Mouse (Mus musculus) right cerebral cortex, postnatal 36 days (tissue): Measurements from ENCODE around the gene Acot9.
A peak's percentile ranks its signal among the peaks of the same experiment; 100 is the strongest.

Source experiments
- DNase-seq, 2 experiments: peaks; one replicate each; pipeline ENCODE4 v3.0.0; 2022; ENCODE audit warnings: low spot score in 2 of 2, mixed read lengths in 1 of 2

Acot9 gene

DNA sequence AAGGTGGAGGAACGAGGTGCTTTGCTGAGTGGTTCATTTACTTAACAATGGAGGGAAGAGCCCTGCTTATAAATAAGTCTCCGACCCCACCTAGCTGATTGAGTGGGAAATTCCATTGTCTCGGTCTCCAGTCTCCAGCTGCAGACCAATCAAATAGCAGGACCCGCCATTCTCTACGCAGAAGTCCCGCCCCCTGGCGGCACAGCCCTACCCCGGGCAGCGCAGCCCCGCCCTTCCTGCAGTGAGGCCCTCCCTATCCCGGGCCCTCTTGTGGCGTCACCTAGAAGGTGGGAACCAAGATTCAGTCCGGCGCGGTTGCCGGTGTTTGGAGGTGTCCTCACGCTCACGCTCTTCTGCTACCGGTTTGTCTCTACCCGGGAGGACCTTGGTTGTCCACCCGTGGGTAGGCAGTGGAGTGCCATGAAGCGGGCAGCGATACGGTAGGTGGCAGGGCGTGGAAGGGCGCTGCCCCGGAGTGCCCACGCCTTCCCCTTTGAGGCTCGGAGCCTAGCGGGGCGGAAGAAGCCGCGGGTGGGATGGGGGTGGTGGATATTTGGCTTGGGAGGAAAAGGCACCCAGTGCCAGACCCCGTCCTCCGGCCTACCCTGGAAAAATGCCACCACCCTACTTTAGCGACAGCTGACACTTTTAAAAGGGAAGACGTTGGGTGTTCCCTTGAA is at the start of gene Acot9:
Acot9 (plus strand) TSS at position 209 of the 680 bp plus-strand sequence.
- peak; percentile 85 to 87 for DNase-seq

- DNase-seq = no peak
These were observed 47.7 kb upstream of the Acot9 start for GRCm38 (mm10) chrX:155214291-155215136.

DNA sequence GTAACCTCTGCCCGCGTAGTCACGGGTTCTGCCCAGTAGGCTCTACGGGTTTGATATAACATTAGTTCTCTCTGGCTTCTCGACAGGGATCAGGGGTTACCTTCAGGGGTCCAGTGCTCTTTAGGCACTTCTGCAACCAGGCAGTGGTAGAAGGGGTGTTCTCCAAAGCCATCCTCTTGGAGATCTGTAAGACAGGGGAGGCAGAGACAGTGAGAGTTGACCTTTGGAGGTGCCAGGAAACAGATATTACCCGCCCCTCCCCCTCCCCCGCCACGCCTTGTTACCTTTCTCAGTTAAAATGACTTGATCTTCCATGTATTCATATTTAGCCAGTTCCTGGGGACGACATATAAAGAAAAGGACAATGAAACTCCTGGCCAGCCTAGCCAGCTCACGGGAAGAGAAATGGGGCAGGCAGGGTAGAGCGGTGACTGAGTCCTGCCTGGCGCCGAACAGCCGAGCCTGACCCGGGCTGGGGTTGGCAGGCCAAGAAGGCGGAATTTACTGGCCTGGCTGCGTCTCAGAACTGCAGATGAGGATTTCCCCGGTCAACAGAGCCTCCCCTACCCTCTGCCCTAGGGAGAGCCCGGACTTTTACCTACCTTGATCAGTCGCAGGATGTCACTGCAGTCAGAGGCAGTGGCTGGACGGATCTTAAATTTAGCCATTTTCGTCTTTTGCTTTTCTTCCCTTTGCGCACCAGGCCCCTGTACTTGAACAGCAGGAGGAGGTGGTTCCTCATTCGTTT is 46.6 kb upstream of the Acot9 start:
- no peak for DNase-seq

DNA sequence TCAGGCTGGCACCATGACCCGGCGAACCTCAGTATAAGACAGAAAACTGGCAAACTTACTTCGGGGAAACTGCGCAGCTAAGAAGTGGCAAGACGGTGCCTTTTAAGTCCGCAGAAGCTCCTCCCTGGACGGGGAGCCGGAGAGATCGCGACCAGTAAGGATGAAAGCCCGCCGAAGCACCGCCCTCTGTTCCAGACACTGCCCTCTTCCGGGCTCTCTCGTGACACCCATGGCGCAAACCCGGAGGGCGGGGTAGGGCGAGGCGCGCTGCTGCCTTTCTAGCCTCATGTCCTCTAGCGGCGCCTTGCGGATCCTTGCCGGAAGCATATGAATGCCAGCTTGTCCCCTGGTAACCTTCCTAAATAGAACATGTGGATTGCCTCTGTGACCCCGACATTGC is 46.0 kb upstream of the Acot9 start, which contains the start of gene Sat1:
Sat1 (minus strand) TSS at position 179 of the 400 bp plus-strand sequence.
- DNase-seq = peak; percentile 82 to 91

GRCm38 (mm10) chrX:155218277-155218676 is 44.0 kb upstream of the Acot9 start:
- DNase-seq = no peak

- no peak for DNase-seq
These were observed 5.4 kb upstream of the Acot9 start for GRCm38 (mm10) chrX:155256856-155257255.

- DNase-seq = no peak
These were observed 641 bp downstream of the Acot9 start for GRCm38 (mm10) chrX:155262915-155263252.

DNA sequence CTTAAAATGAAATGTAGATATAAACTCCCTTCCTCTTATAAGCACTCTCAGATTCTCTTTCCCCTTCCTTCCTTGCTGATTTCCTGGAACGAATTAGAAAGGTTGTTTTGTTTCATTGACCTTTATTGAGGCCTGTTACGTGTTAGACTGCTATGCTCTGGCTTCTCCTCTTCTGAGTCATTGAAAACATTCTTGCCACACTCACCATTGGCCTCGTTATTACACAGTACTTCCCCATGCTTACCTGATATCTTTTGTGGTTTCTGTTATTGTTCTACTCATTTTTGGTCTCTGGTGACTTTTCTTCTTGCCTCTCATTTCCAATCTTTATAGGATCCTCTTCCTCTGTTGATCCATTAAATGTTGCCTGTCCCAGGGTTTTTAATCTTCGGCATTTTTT is 16.2 kb downstream of the Acot9 start:
- no peak for DNase-seq

GRCm38 (mm10) chrX:155280427-155281044 is 18.3 kb downstream of the Acot9 start:
- DNase-seq = no peak

GRCm38 (mm10) chrX:155306390-155306789 is 44.1 kb downstream of the Acot9 start:
- no peak for DNase-seq

GRCm38 (mm10) chrX:155318005-155318404 is 55.8 kb downstream of the Acot9 start:
- DNase-seq = peak in 1 of 2 experiments; percentile 5

GRCm38 (mm10) chrX:155337567-155337904 is 75.3 kb downstream of the Acot9 start:
- DNase-seq = no peak

- peak; percentile 49 to 52 for DNase-seq
These were observed 75.9 kb downstream of the Acot9 start for GRCm38 (mm10) chrX:155337905-155338721.

GRCm38 (mm10) chrX:155340654-155341053 is 78.4 kb downstream of the Acot9 start, which contains the start of gene Prdx4:
Gene Prdx4, minus strand, starts transcription at chrX:155340754.
- no peak for DNase-seq

- no peak for DNase-seq
These were observed 84.0 kb downstream of the Acot9 start for GRCm38 (mm10) chrX:155346249-155346648.
